Mouse (Mus musculus) embryonic stem cell, embryonic (primary cell): ENCODE results near the gene Ppp1r16b.

Source experiments
- CTCF ChIA-PET, 4 experiments: fragments of 300-600 bp in 2 of 4; fragments of 350-600 bp in 2 of 4; sonication (Branson Sonifier 250); formaldehyde crosslinking; loops; one replicate each; lab custom pipeline; 2022; ENCODE audit warnings: inconsistent platforms in 2 of 4; lab: Charles Lee
- POLR2A ChIA-PET, 4 experiments: fragments of 300-600 bp in 2 of 4; fragments of 350-600 bp in 2 of 4; sonication (Branson Sonifier 250); formaldehyde crosslinking; loops; one replicate each; lab custom pipeline; 2022; ENCODE audit warnings: antibody characterized with exemption in 4 of 4, inconsistent platforms in 1 of 4; lab: Charles Lee

Ppp1r16b gene

DNA sequence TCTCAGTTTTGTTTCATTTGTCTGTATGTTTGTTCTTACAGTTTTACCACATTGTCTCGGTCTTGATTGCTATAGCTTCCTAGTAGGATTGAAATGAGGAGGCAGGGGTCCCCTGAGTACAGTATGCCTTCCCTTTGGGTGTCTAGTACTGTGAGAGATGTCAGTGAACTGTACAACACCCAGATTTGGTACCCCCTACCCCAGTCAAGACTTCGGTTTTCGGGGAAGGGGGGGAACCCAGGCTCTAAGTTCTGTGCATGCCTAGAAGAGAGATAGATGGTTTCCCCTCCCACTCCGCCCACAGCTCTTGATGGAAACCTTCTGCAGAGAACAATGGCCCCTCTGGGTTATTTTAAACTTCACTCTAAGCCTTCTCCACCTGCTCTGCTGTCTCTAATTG is at the start of gene Ppp1r16b:
Ppp1r16b (plus strand) TSS at position 301 of the 400 bp plus-strand sequence.
- CTCF ChIA-PET: interaction anchor here in 1 of 4 experiments (0.6 kb wide), 1 partner anchor 156 kb away, joined by 3 read pairs; no protein-coding TSS in a partner anchor
- POLR2A ChIA-PET: interaction anchor here in 2 of 4 experiments (0.9 to 1.0 kb wide), 2 partner anchors 12 to 70 kb away, joined by 3 to 4 read pairs; no protein-coding TSS in a partner anchor

DNA sequence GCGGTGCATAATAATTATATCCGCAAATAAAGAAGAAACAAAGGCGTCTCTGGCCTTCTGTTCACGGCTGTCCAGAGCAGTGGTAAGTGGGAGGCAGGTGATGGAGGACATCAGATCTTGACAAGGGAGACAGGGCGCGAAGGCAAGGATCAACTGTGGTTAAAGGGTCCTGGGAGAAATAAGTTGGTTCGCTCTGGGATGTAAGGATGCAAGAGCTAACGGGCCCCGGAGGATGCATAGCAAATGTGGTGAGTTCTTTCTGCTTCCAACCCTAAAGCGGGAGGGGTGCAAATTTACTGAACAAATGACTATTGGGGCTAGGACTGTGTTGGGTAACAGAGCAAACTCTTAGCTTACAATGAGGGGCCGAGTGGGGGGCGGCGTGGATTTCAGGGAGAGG is 49.5 kb upstream of the Ppp1r16b start:
- ChIA-PET CTCF (interaction anchor here (0.6 to 2.2 kb wide), 7 partner anchors 14 to 69 kb away, joined by 3 to 8 read pairs (median 4); no protein-coding TSS in a partner anchor), POLR2A (interaction anchor here in 3 of 4 experiments (0.6 to 2.0 kb wide), 8 partner anchors 9 to 66 kb away, joined by 3 to 11 read pairs (median 3); partner anchors contain the start of gene Actr5 (in 3 of the 3))

DNA sequence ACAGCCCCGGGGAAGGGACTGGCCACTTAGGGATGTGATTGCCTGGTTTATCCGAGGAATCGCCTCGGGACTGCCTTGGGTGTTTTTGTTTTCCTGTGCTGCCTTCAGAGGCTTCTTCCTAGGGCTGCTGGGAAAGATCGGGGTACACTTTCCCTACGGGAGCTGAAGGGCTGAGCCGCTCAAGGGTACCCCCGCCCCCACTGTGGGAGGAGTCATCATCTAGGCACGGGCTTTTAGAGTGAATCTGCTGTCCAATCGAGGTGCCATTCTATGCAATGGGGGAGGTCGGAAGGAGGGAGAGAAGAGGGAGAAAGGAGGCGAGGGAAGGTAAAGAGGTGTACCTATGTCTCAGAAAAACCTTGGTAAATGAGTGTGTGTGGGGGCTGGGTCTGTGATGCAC is 48.9 kb upstream of the Ppp1r16b start:
- CTCF ChIA-PET: interaction anchor here (0.6 to 2.2 kb wide), 11 partner anchors 8 to 92 kb away, joined by 3 to 8 read pairs (median 4); partner anchors contain the start of gene Actr5 (in 1 of the 4)
- POLR2A ChIA-PET: interaction anchor here in 3 of 4 experiments (0.6 to 2.0 kb wide), 11 partner anchors 8 to 66 kb away, joined by 3 to 11 read pairs (median 3); partner anchors contain the start of gene Actr5 (in 3 of the 3)

DNA sequence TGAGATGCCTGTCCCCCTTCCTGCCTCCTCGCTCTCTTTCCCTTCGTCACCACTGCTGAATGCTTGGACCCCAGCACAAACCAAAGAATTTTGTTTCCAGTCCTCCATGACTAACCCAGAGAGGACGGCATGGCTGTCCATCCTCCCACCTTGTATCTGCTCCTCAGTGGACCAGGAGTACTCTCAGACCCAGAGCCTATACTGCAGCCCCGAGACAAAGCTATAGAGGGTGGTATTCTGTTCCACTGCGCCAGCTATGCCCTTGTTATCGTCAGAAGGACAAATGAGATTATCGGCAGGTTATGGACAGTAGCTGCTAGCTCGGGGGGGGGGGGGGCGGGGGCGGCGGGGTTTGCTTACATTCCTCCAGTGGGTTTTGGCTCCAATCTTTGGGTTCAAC is 48.4 kb upstream of the Ppp1r16b start:
- ChIA-PET CTCF (interaction anchor here in 3 of 4 experiments (0.6 to 2.2 kb wide), 10 partner anchors 8 to 92 kb away, joined by 3 to 8 read pairs (median 5); partner anchors contain the start of gene Actr5 (in 1 of the 3)), POLR2A (interaction anchor here in 3 of 4 experiments (0.6 to 2.0 kb wide), 8 partner anchors 8 to 50 kb away, joined by 3 to 11 read pairs (median 4); partner anchors contain the start of gene Actr5 (in 2 of the 3))

DNA sequence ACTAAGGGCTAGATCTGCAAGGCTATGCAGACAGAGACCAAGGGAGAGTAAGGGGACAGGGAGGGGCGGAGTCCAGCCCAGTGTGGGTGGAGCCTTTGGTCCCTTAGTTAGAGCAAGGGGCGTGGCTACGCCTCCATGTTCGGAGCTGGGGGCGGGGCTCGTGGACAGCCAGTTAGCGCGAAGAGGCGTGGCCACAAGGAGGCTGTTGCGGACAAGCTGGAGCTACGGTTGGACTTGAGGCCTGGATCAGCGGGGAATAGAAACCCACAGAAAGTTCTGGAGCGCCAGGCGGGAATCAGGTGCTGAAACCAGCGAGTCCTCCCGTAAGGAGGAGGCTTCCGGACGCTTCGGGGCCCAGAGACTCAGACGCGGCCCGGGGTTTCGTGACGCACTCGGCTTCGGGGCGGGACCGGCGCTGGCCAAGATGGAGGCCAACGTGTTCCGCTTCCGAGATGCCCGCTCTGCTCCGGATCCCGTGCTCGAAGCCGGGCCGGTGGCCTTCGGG is 40.4 kb upstream of the Ppp1r16b start, which contains the start of gene Actr5:
Actr5 (plus strand) TSS at position 171 of the 505 bp plus-strand sequence.
- ChIA-PET POLR2A (interaction anchor here (0.6 to 2.1 kb wide), 25 partner anchors 9 to 267 kb away, joined by 3 to 21 read pairs (median 4); partner anchors contain the start of gene Slc32a1 (in 1 of the 4)), CTCF (interaction anchor here (0.6 to 11.3 kb wide), 21 partner anchors 8 to 250 kb away, joined by 3 to 117 read pairs (median 5); partner anchors contain the start of genes Ralgapb (in 1 of the 4), Slc32a1 (in 1 of the 4) and Snhg11 (in 1 of the 4))

DNA sequence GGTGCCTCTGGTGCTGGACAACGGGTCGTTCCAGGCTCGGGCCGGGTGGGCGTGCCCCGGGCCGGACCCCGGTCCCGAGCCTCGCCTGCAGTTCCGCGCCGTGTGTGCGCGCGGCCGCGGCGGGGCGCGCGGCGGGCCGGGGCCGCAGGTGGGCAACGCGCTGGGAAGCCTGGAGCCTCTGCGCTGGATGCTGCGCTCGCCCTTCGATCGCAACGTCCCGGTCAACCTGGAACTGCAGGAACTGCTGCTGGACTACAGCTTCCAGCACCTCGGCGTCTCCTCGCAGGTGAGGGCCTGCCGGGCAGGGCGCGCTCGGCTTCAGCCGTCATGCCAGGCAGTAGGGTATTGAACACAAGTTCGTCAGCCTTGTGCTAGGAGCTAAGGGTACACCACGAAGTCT is 40.0 kb upstream of the Ppp1r16b start:
- POLR2A ChIA-PET: interaction anchor here in 3 of 4 experiments (0.5 to 2.1 kb wide), 26 partner anchors 9 to 268 kb away, joined by 3 to 12 read pairs (median 4); partner anchors contain the start of gene Slc32a1 (in 1 of the 3)
- CTCF ChIA-PET: interaction anchor here (0.9 to 11.3 kb wide), 19 partner anchors 9 to 250 kb away, joined by 3 to 117 read pairs (median 6); partner anchors contain the start of genes Ralgapb (in 1 of the 4), Slc32a1 (in 1 of the 4) and Snhg11 (in 1 of the 4)

DNA sequence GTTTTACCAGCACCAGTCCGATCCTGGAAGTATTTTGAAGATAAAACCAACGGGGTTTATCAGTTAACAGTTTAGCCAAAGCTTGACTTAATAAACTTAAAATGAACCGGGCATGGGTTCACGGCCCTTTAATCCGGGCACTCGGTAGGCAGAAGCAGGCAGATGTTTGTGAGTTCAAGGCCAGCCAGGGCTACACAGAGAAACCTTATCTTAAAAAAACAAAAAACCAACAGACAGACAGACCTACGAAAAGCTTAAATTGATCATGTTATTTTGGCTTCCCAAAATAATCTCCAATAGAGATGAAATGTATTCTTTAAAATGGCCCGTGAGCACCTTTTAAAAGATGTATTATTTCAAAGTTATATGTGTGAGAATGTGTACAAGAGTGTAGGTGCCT is 39.5 kb upstream of the Ppp1r16b start:
- POLR2A ChIA-PET: interaction anchor here in 3 of 4 experiments (0.5 to 2.1 kb wide), 13 partner anchors 9 to 146 kb away, joined by 3 to 12 read pairs (median 3); partner anchors contain the start of gene Slc32a1 (in 1 of the 3)
- CTCF ChIA-PET: interaction anchor here in 3 of 4 experiments (0.6 to 11.3 kb wide), 17 partner anchors 12 to 250 kb away, joined by 3 to 117 read pairs (median 8); partner anchors contain the start of genes Ralgapb (in 1 of the 3), Slc32a1 (in 1 of the 3) and Snhg11 (in 1 of the 3)

DNA sequence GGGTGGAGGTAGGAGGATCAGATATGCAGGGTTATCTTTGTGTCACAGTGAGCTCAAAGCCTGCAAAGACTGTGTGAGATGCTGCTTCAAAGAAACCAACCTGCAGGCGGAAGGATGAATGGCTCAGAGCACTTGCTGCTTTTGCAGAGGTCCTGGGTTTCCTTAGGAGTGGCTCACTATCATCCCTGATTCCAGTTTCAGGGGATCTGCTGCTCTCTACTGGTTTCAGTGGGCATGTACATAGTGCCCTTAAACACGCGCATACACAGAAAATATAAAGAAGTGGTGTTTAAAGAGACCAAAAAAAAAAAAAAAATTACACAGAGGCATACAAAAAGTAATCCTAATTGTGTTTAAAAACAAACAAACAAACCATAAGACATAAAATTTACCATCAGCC is 36.3 kb upstream of the Ppp1r16b start:
- CTCF ChIA-PET: interaction anchor here (0.6 to 11.3 kb wide), 32 partner anchors 9 to 253 kb away, joined by 3 to 117 read pairs (median 5); partner anchors contain the start of genes Slc32a1 (in 1 of the 4) and Snhg11 (in 1 of the 4)
- POLR2A ChIA-PET: interaction anchor here in 3 of 4 experiments (0.6 to 2.3 kb wide), 8 partner anchors 11 to 321 kb away, joined by 3 to 10 read pairs (median 3); no protein-coding TSS in a partner anchor

DNA sequence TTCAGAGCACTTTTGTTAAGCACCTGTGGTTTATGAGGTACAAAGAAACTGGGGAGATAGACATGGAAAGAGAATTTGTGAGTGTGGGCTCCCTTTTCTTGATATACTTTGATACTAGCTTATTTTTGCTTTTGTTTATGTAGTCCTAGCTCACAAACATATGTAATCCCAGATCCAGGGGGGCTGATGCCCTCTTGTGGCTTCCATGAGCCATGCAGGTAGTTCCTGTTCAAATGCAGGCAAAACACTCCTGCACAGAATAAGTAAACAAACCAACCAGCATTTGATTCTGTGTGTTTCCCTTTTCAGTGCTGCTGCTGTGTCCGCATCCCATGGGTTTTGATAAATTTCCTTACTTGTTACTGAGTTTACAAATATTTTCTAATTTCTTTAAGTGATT is 35.8 kb upstream of the Ppp1r16b start:
- CTCF ChIA-PET: interaction anchor here (0.6 to 11.3 kb wide), 32 partner anchors 9 to 254 kb away, joined by 3 to 117 read pairs (median 5); partner anchors contain the start of genes Slc32a1 (in 1 of the 4) and Snhg11 (in 1 of the 4)
- POLR2A ChIA-PET: interaction anchor here in 3 of 4 experiments (0.6 to 2.3 kb wide), 6 partner anchors 11 to 107 kb away, joined by 3 to 10 read pairs (median 6); no protein-coding TSS in a partner anchor

DNA sequence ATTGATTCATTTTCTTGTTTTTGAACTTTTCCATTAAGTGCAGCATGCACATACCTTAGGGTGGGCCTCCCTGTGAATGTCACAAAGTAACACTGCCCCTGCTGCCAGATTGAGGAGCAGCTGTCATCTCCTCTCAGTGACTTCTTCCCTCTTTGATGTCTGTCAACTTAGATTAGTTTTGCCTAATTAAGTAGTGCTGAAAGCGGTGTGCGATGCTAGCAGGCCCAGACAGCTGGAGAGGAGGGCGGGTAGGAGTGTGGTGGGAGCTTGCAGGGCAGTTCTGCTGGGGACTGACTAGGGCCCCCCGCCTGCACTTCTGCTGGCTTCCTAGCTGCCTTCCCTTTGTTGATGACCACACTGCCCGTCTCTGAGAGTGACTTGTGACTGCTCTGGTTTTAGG is 33.3 kb upstream of the Ppp1r16b start:
- POLR2A ChIA-PET: interaction anchor here in 2 of 4 experiments (0.5 to 2.0 kb wide), 5 partner anchors 77 to 449 kb away, joined by 3 to 5 read pairs (median 4); no protein-coding TSS in a partner anchor
- CTCF ChIA-PET: interaction anchor here (0.7 to 11.3 kb wide), 12 partner anchors 10 to 91 kb away, joined by 3 to 117 read pairs (median 6); no protein-coding TSS in a partner anchor

DNA sequence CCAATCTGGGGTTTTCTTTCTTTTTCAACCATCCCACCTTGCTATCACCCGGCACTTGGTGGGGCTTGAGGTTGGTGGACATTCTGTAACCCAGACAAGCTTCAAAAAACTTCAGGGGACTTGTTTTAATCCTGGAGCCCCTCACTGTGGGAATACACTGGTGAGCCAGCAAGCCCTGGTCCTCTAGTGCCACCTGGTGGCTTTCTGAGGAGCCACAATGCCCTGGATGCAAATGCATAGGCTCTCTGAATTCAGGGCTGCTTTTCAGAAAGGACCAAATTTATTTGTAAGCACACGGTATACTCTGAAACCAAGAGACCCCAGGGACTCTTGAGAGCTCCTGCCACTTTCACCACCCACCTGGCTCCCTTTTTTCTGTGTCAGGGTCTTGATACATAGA is 23.3 kb upstream of the Ppp1r16b start:
- CTCF ChIA-PET: interaction anchor here (0.6 to 4.2 kb wide), 24 partner anchors 9 to 294 kb away, joined by 3 to 34 read pairs (median 4); no protein-coding TSS in a partner anchor
- POLR2A ChIA-PET: interaction anchor here in 2 of 4 experiments (1.1 to 2.6 kb wide), 5 partner anchors 87 to 130 kb away, joined by 3 to 9 read pairs (median 3); no protein-coding TSS in a partner anchor

DNA sequence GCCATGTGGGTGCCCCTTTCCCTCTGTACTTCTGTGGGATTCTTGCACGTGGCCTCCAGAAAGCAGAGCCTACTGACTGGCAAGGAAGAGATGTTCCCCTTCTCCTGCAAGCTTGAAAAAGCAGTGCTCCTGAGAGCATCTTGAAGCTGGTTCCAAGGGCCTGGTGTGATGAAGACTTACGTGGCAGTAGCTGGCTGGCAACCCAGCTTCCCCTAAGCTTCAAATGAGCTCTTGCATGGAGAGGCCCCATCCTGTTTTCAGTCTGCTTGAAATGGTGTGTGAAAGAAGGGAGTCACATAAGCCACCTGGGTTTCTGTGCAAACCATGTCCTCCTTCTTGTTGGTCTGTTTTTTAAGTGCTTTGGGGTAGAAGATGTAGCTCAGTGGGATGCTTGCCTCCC is 22.6 kb upstream of the Ppp1r16b start:
- POLR2A ChIA-PET: interaction anchor here in 2 of 4 experiments (0.9 to 2.6 kb wide), 6 partner anchors 25 to 143 kb away, joined by 3 to 9 read pairs (median 3); no protein-coding TSS in a partner anchor
- CTCF ChIA-PET: interaction anchor here (0.5 to 4.2 kb wide), 20 partner anchors 10 to 294 kb away, joined by 3 to 34 read pairs (median 5); no protein-coding TSS in a partner anchor

DNA sequence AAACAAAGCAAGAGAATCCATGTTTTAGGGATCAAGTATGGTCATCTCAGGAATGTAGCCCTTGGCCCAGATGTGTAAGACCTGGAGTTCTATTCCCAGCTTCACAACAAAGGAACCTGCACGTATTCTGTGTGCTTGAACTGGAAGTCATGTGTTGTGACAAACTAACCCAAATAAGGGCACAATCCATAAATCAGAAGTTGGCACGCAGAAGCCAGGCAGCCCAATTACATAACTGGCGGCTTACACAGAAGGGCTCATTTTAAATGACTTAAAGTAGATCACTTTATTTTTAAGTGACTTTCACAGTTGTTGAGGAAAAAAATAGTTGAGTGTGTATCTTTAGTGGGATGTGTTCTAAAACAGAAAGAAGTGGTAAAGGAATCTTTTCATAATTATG is 21.4 kb upstream of the Ppp1r16b start:
- ChIA-PET CTCF (interaction anchor here in 3 of 4 experiments (1.0 to 4.2 kb wide), 6 partner anchors 15 to 97 kb away, joined by 3 to 34 read pairs (median 5); no protein-coding TSS in a partner anchor), POLR2A (interaction anchor here in 2 of 4 experiments (0.6 to 1.0 kb wide), 4 partner anchors 59 to 282 kb away, joined by 3 to 5 read pairs (median 3); no protein-coding TSS in a partner anchor)

DNA sequence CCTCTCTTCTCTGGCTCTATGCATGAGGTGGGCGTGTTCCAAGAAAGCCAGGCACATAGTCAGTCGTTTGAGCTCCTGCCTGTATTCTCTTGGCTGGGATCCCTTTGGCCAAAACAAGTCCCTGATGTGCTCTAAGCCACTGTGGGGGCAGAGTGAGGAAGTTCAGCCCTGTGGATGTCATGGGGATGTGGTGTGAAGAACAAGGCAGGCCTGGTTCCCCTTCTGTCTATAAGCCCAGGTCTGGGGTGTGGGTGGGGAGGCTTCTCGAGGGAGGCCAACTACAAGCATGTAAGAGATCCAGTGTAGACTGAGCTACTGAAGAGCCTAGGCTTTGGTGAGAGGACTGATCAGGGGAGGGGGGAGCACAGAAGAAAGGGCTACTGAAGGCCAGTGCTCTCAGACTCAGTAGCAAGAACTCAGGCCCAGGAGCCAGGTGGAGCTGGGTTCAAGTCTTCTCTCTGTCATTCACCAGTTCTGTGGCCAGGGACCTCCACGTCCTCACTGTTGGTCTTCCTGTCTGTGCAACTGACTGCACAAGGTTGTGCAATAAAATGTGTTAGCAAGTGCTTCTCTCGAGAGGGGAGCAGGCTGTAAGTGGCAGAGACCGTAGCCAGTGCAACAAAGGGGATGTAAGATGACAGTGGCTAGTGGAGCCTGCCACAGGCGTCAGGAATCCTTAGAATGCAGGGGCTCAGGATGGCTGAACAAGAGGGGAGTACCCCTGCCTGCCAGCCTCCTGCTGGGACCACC is 13.9 kb upstream of the Ppp1r16b start:
- ChIA-PET POLR2A (interaction anchor here in 3 of 4 experiments (0.5 to 1.5 kb wide), 6 partner anchors 12 to 223 kb away, joined by 3 to 5 read pairs (median 4); no protein-coding TSS in a partner anchor), CTCF (interaction anchor here in 3 of 4 experiments (0.7 to 1.3 kb wide), 4 partner anchors 105 to 172 kb away, joined by 3 to 6 read pairs (median 4); no protein-coding TSS in a partner anchor)

DNA sequence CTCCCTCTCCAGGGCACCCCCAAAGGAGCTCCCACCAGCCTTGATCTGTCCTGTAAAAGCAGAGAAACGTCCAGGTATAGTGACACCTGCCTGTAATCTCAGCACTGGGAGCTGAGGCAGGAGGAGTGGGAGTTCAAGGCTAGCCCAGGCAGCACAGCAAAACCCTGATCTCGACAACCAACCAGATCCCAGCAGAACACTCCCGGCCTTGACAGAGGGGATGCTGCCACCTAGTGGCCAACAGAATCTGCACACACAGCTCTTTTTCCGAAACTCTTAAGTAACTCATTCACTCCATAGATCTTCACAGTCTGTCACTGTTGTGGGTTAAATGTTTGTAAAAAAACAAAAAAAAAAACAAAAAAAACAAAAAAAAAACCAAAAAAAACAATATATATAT is 12.2 kb upstream of the Ppp1r16b start:
- CTCF ChIA-PET: interaction anchor here (0.5 to 1.8 kb wide), 80 partner anchors 10 to 1936 kb away, joined by 3 to 32 read pairs (median 4); partner anchors contain the start of gene Ralgapb (in 1 of the 4)

DNA sequence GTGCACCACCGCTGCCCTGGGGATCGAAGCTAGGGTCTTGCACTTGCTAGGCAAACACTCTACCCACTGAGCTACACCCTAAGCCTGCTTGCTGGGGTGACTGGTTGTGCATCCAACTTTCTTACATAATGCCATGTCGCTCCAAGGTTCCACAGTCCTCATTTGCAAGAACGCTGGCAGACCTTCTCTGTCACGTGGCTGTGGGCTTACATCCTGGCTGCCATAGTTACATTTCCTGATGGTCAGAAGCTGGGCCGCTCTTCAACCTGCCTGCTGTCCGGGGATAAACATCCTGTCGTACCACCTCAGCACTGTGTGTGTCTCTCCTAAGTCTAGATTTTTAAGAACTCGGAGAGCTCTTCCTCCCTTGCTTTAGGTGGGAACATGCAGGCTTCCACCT is 10.5 kb upstream of the Ppp1r16b start:
- ChIA-PET CTCF (interaction anchor here in 3 of 4 experiments (0.6 to 1.6 kb wide), 7 partner anchors 13 to 396 kb away, joined by 3 to 4 read pairs (median 3); no protein-coding TSS in a partner anchor), POLR2A (interaction anchor here in 3 of 4 experiments (0.6 to 1.1 kb wide), 3 partner anchors 12 to 209 kb away, joined by 3 to 5 read pairs (median 3); no protein-coding TSS in a partner anchor)

More for the DNA sequence above, 12.2 kb upstream of the Ppp1r16b start:
- POLR2A ChIA-PET: interaction anchor here (0.5 to 1.6 kb wide), 15 partner anchors 12 to 712 kb away, joined by 3 to 21 read pairs (median 3); partner anchors contain the start of gene Actr5 (in 1 of the 4)
